Mouse (Mus musculus) MEL (cell line): Measurements from ENCODE around the gene Zmiz1. TPM values are rescaled to one million over a fixed set of nuclear protein-coding genes. Genes with fewer than 3 reads are reported as not detected.

Experiments
- DNase-seq: peaks from one replicate; pipeline ENCODE4 v3.0.0; 2011; ENCODE audit warnings: low read depth, low spot score
- H3K27ac ChIP-seq: 2 replicates; pipeline ENCODE4 v1.5.1; 2012; ENCODE audit warnings: low read depth, mild to moderate bottlenecking, control low read depth, low read length, moderate library complexity; ENCODE audit not compliant: control insufficient read depth
- H3K27me3 ChIP-seq, 2 experiments: fragments of 150-350 bp in 1 of 2; sonication (generic) in 1 of 2; 2 replicates each; pipeline ENCODE4 v1.6.1; 2012; ENCODE audit warnings: low read length in 2 of 2, mild to moderate bottlenecking in 2 of 2, improper control_type of control experiment in 1 of 2, moderate library complexity in 1 of 2; ENCODE audit not compliant: insufficient read depth in 2 of 2, control insufficient read depth in 1 of 2
- H3K36me3 ChIP-seq, 2 experiments: 2 replicates each; pipeline ENCODE4 v1.6.1; 2012 to 2014; ENCODE audit warnings: low read length in 2 of 2, improper control_type of control experiment in 1 of 2, inconsistent platforms in 1 of 2, mild to moderate bottlenecking in 1 of 2; ENCODE audit not compliant: insufficient read depth in 2 of 2, control insufficient read depth in 1 of 2
- H3K4me1 ChIP-seq, 2 experiments: fragments of 150-350 bp in 1 of 2; sonication (generic) in 1 of 2; 2 replicates each; pipeline ENCODE4 v1.6.1; 2012; ENCODE audit warnings: low read length in 2 of 2, improper control_type of control experiment in 1 of 2, mild to moderate bottlenecking in 1 of 2; ENCODE audit not compliant: insufficient read depth in 2 of 2, control insufficient read depth in 1 of 2
- H3K4me3 ChIP-seq, 2 experiments: fragments of 150-350 bp in 1 of 2; sonication (generic) in 1 of 2; 2 replicates each; pipeline ENCODE4 v1.5.1; 2012; ENCODE audit warnings: low read depth in 2 of 2, low read length in 2 of 2, mild to moderate bottlenecking in 2 of 2, moderate library complexity in 2 of 2, control low read depth in 1 of 2, improper control_type of control experiment in 1 of 2; ENCODE audit not compliant: control insufficient read depth in 1 of 2, insufficient read depth in 1 of 2
- H3K79me2 ChIP-seq: 2 replicates; pipeline ENCODE4 v1.6.1; 2012; ENCODE audit warnings: mild to moderate bottlenecking, low read length, moderate library complexity; ENCODE audit not compliant: control insufficient read depth, poor library complexity, insufficient read depth
- H3K9ac ChIP-seq: 2 replicates; pipeline ENCODE4 v1.6.1; 2012; ENCODE audit warnings: low read depth, mild to moderate bottlenecking, control low read depth, low read length, moderate library complexity; ENCODE audit not compliant: control insufficient read depth, poor library complexity, severe bottlenecking
- H3K9me3 ChIP-seq: fragments of 150-350 bp; sonication (generic); replicated peaks from 2 replicates; pipeline ENCODE4 v1.6.1; 2012; ENCODE audit warnings: mild to moderate bottlenecking, low read length, improper control_type of control experiment, moderate library complexity; ENCODE audit not compliant: insufficient read depth
- CHD1 ChIP-seq: IDR thresholded peaks from 2 replicates; pipeline ENCODE4 v1.6.1; 2012; ENCODE audit warnings: low read depth, mild to moderate bottlenecking, inconsistent platforms, low read length, improper control_type of control experiment
- CTCF ChIP-seq, 3 experiments: IDR thresholded peaks in 2 of 3; conservative IDR thresholded peaks in 1 of 3; 2 replicates each; pipeline ENCODE4 v1.5.1; 2011 to 2012; ENCODE audit warnings: low read length in 3 of 3, low read depth in 2 of 3, mild to moderate bottlenecking in 2 of 3, improper control_type of control experiment in 1 of 3, inconsistent platforms in 1 of 3, mixed read lengths in 1 of 3, moderate library complexity in 1 of 3; ENCODE audit not compliant: control insufficient read depth in 1 of 3, insufficient read depth in 1 of 3, poor library complexity in 1 of 3, severe bottlenecking in 1 of 3
- E2F4 ChIP-seq: IDR thresholded peaks from 2 replicates; pipeline ENCODE4 v1.6.1; 2011; ENCODE audit warnings: low read depth, low read length, improper control_type of control experiment, borderline replicate concordance
- ELF1 ChIP-seq: IDR thresholded peaks from 2 replicates; pipeline ENCODE4 v1.6.1; 2014; ENCODE audit warnings: low read depth, mild to moderate bottlenecking, inconsistent platforms, low read length, improper control_type of control experiment, moderate library complexity
- JUND ChIP-seq: IDR thresholded peaks from 2 replicates; pipeline ENCODE4 v1.6.1; 2011; ENCODE audit warnings: low read depth, mild to moderate bottlenecking, improper control_type of control experiment, low read length
- KAT2A ChIP-seq: conservative IDR thresholded peaks from 2 replicates; pipeline ENCODE4 v1.6.1; 2012; ENCODE audit warnings: low read depth, low read length, improper control_type of control experiment, inconsistent platforms
- MAX ChIP-seq: IDR thresholded peaks from 2 replicates; pipeline ENCODE4 v1.6.1; 2011; ENCODE audit warnings: low read length, improper control_type of control experiment
- MAZ ChIP-seq: IDR thresholded peaks from 2 replicates; pipeline ENCODE4 v1.6.1; 2012; ENCODE audit warnings: low read depth, mild to moderate bottlenecking, inconsistent platforms, low read length, improper control_type of control experiment
- MYB ChIP-seq: IDR thresholded peaks from 2 replicates; pipeline ENCODE4 v1.6.1; 2011; ENCODE audit warnings: mild to moderate bottlenecking, low read depth, low read length, improper control_type of control experiment
- NELFE ChIP-seq: IDR thresholded peaks from 2 replicates; pipeline ENCODE4 v1.6.1; 2011; ENCODE audit warnings: low read depth, low read length, improper control_type of control experiment
- POLR2A ChIP-seq, 2 experiments: IDR thresholded peaks; 2 replicates each; pipeline ENCODE4 v1.6.1; 2011 to 2012; ENCODE audit warnings: low read length in 2 of 2, mild to moderate bottlenecking in 2 of 2, control low read depth in 1 of 2, improper control_type of control experiment in 1 of 2, low read depth in 1 of 2, moderate library complexity in 1 of 2; ENCODE audit not compliant: control insufficient read depth in 1 of 2, insufficient read depth in 1 of 2, poor library complexity in 1 of 2
- POLR2AphosphoS2 ChIP-seq: IDR thresholded peaks from 2 replicates; pipeline ENCODE4 v1.6.1; 2011; ENCODE audit warnings: low read length, improper control_type of control experiment
- POLR2AphosphoS5 ChIP-seq: IDR thresholded peaks from 2 replicates; pipeline ENCODE4 v1.6.1; 2012; ENCODE audit warnings: low read depth, borderline replicate concordance, mild to moderate bottlenecking, inconsistent platforms, low read length, moderate library complexity, mixed read lengths
- SIN3A ChIP-seq: IDR thresholded peaks from 2 replicates; pipeline ENCODE4 v1.6.1; 2012; ENCODE audit warnings: low read length, improper control_type of control experiment, inconsistent platforms
- SMC3 ChIP-seq: IDR thresholded peaks from 2 replicates; pipeline ENCODE4 v1.6.1; 2011; ENCODE audit warnings: low read depth, low read length, improper control_type of control experiment
- TCF12 ChIP-seq: IDR thresholded peaks from 2 replicates; pipeline ENCODE4 v1.6.1; 2014; ENCODE audit warnings: low read depth, mild to moderate bottlenecking, inconsistent platforms, low read length, improper control_type of control experiment, moderate library complexity
- USF1 ChIP-seq: IDR thresholded peaks from 2 replicates; pipeline ENCODE4 v1.6.1; 2014; ENCODE audit warnings: low read depth, mild to moderate bottlenecking, inconsistent platforms, low read length, improper control_type of control experiment, moderate library complexity
- USF2 ChIP-seq, 2 experiments: IDR thresholded peaks; 2 replicates each; pipeline ENCODE4 v1.6.1; 2011 to 2012; ENCODE audit warnings: improper control_type of control experiment in 2 of 2, low read length in 2 of 2, borderline replicate concordance in 1 of 2, inconsistent platforms in 1 of 2, low read depth in 1 of 2, mild to moderate bottlenecking in 1 of 2; ENCODE audit not compliant: insufficient read depth in 1 of 2
- ZC3H11A ChIP-seq: IDR thresholded peaks from 2 replicates; pipeline ENCODE4 v1.6.1; 2012; ENCODE audit warnings: low read depth, mild to moderate bottlenecking, inconsistent platforms, low read length, improper control_type of control experiment
- ZMIZ1 ChIP-seq: IDR thresholded peaks from 2 replicates; pipeline ENCODE4 v1.6.1; 2012; ENCODE audit warnings: low read depth, mild to moderate bottlenecking, inconsistent platforms, low read length, improper control_type of control experiment, moderate library complexity
- polyA plus RNA-seq, 2 experiments: library from polyadenylated mRNA; stranded (reverse) in 1 of 2; unstranded in 1 of 2; fragments of >175 nt in 1 of 2; fragments of >200 nt in 1 of 2; gene quantifications; 2 replicates each; pipeline versions ENCODE4 v1.2.1 to v1.2.4; 2012; ENCODE audit warnings: low replicate concordance in 2 of 2, low read depth in 1 of 2; ENCODE audit not compliant: insufficient read length in 2 of 2, insufficient read depth in 1 of 2, missing spikeins in 1 of 2
- total RNA-seq: library from RNA; depleted of rRNA; stranded (reverse); fragments of 300-350 nt; gene quantifications from 2 replicates; pipeline ENCODE4 v1.2.3, GENCODE M21; 2012

Gene Zmiz1
- total and polyA plus RNA-seq, 3 experiments, result 2.7 to 19.9 TPM; not detected in 1

DNA sequence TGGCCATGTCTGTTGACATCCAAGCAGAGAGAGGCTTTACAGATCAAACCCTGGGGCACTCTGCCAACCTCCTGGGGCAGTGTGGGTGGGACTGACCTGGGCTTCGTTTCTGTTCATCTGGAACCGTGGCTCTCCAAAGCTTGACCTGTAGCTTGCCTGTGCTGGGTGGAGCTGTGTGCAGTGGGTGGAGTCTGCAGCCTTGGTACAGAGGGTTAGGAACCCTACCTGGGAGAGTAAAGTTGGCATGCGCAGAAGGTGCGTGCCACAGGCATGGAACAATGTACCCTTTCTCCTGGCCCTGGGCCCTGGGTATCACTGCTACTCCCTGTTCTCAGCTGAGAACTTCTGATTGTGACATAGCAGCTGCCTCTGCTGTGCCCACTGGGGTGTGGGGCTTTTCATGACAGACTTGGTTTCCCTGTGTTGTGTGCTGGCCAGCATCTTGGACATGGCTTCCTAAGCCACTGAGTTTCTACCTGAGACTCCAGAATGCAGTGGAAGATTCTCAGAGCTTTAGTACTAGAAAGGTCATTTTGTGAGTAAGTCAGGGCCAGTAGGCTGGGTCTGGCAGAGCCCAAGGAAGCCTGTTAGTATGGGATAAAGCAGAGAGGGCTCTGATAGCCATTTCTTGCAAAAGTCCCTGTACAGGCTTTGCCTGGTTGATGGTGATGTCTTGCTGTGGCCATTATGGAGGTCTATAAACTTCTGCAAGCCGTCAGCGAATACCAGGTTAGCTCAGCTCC lies 30.5 kb downstream of the Zmiz1 start:
- Histone ChIP-seq H3K4me3 (no peak overlapping the region), H3K9ac (no peak overlapping the region), H3K27ac (no peak overlapping the region)

DNA sequence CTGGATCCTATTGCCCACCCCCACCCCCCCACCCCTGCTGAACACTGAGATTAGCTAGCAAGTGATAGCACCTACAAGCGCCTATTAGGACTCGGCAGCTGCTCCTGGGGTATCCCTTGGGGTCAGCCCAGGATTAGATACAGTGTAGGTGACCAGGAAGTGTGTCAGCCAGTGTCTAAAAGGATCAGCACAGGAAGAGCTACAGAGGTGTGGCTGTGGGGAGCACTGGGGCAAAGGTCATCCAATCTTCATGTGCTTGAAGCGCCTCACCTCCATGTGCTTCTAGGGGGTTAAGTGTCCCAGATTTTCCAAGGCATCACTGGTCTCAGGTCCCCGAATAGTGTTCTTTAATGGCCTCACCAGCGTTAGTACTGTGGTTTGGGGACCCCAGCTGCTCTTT lies 33.0 kb downstream of the Zmiz1 start:
- Histone ChIP-seq H3K27ac (no peak overlapping the region), H3K79me2 (peaks cover 2% of the 10 kb centered on the region; the same call in 1 of the 2 replicates)
- TF ChIP-seq ELF1, result no peak
- TF ChIP-seq CTCF (IDR thresholded peaks at IDR 0.05 in 2 of 3, conservative IDR thresholded peaks at IDR 0.05 in 1 of 3; ENCODE audit: control insufficient read depth in 1 of 3, insufficient read depth in 1 of 3, low read depth in 2 of 3, low read length in 3 of 3, poor library complexity in 1 of 3, severe bottlenecking in 1 of 3), result no peak
- no peak for TF ChIP-seq E2F4
- no peak for TF ChIP-seq MAX
- no peak for TF ChIP-seq ZMIZ1
- TF ChIP-seq MYB, result no peak
- TF ChIP-seq NELFE, result no peak
- TF ChIP-seq ZC3H11A, result no peak
- TF ChIP-seq SMC3, result no peak
- no peak for TF ChIP-seq SIN3A
- no peak for TF ChIP-seq USF2 (IDR thresholded peaks at IDR 0.05; ENCODE audit: borderline replicate concordance in 1 of 2, insufficient read depth in 1 of 2, low read depth in 1 of 2, low read length in 2 of 2)
- no peak for TF ChIP-seq USF1
- no peak for TF ChIP-seq JUND
- no peak for TF ChIP-seq POLR2AphosphoS2
- no peak for TF ChIP-seq TCF12
- no peak for TF ChIP-seq CHD1
- TF ChIP-seq MAZ, result no peak
- no peak for TF ChIP-seq POLR2A (IDR thresholded peaks at IDR 0.05; ENCODE audit: control insufficient read depth in 1 of 2, insufficient read depth in 1 of 2, low read depth in 1 of 2, low read length in 2 of 2, poor library complexity in 1 of 2)
- no peak for TF ChIP-seq POLR2AphosphoS5
- TF ChIP-seq, all 39 proteins: peak for 0
- Histone ChIP-seq H3K36me3 (peaks cover 0 to 12% of the 10 kb centered on the region in 2 experiments; a peak in 2 of 4 replicates), H3K9ac (no peak overlapping the region), H3K9me3 (no peaks in the 10 kb centered on the region), H3K4me3 (no peak overlapping the region), H3K4me1 (peaks cover 7 to 37% of the 10 kb centered on the region in 2 experiments), H3K27me3 (no peaks in the 10 kb centered on the region)
- no peak for DNase-seq

More for the DNA sequence above, 30.5 kb downstream of the Zmiz1 start:
- peaks cover 4% of the 10 kb centered on the region for H3K79me2 ChIP-seq
- no peak for TF ChIP-seq KAT2A
- peaks cover 7 to 30% of the 10 kb centered on the region in 2 experiments for H3K4me1 ChIP-seq
- no peaks in the 10 kb centered on the region for H3K27me3 ChIP-seq
- H3K36me3 ChIP-seq, result peaks cover 0 to 10% of the 10 kb centered on the region in 2 experiments; a peak in 2 of 4 replicates
- no peaks in the 10 kb centered on the region for H3K9me3 ChIP-seq
- DNase-seq, result no peak
